Mouse (Mus musculus): Measurements from ENCODE around the gene Dyrk3.

GRCm38 (mm10) chr1:131083122-131083521, 55.0 kb downstream of the Dyrk3 start:
- TF ChIP-seq CTCF (IDR thresholded peaks at IDR 0.05; ENCODE audit: low read depth, low read length), result no peak
- TF ChIP-seq EP300 (IDR thresholded peaks at IDR 0.05; ENCODE audit: insufficient read depth, low read depth, low read length), result no peak
- no peak for TF ChIP-seq POLR2A (IDR thresholded peaks at IDR 0.05; ENCODE audit: insufficient read depth, low read length)

All from ES-Bruce4 (cell line).